Mouse (Mus musculus) limb, embryonic 15.5 days (tissue): ENCODE results near the gene Dnajc14. TPM values are rescaled to one million over a fixed set of nuclear protein-coding genes. Genes with fewer than 3 reads are reported as not detected.

Source experiments
- polyA plus RNA-seq: library from polyadenylated mRNA; unstranded; fragments of >200 nt; fragmentation: Nextera tagmentation; extraction: Ambion mirVana; gene quantifications from 2 replicates; pipeline ENCODE4 v1.2.1, GENCODE M21; 2015

Dnajc14 gene
- polyA plus RNA-seq, 1 experiment from 2014 or later: 64.2 TPM

Other genes starting within 250 kb of the Dnajc14 start
- 194 and 209 TPM in 2 replicates for gene Pa2g4, start 238.1 kb upstream of the Dnajc14 start, polyA plus RNA-seq
- 20.4 and 20.8 TPM in 2 replicates for gene Erbb3, start 214.4 kb upstream of the Dnajc14 start, polyA plus RNA-seq
- gene Rps26, start 177.3 kb upstream of the Dnajc14 start, polyA plus RNA-seq: 584 and 840 TPM in 2 replicates
- gene Ikzf4, start 158.1 kb upstream of the Dnajc14 start, polyA plus RNA-seq: 3.5 and 4.1 TPM in 2 replicates
- gene Suox, start 130.0 kb upstream of the Dnajc14 start, polyA plus RNA-seq: 22.1 and 24.7 TPM in 2 replicates
- 90.6 and 97.4 TPM in 2 replicates for gene Rab5b, start 107.8 kb upstream of the Dnajc14 start, polyA plus RNA-seq
- 6.5 and 9.5 TPM in 2 replicates for gene Pmel, start 99.9 kb upstream of the Dnajc14 start, polyA plus RNA-seq
- gene Cdk2, start 99.0 kb upstream of the Dnajc14 start, polyA plus RNA-seq: 108 and 110 TPM in 2 replicates
- 26.0 and 26.4 TPM in 2 replicates for gene Dgka, start 59.2 kb upstream of the Dnajc14 start, polyA plus RNA-seq
- 33.7 and 34.4 TPM in 2 replicates for gene Pym1, start 56.2 kb upstream of the Dnajc14 start, polyA plus RNA-seq
- gene Mmp19, start 13.2 kb upstream of the Dnajc14 start, polyA plus RNA-seq: 1.7 and 2.5 TPM in 2 replicates
- gene Tmem198b, start 308 bp downstream of the Dnajc14 start, polyA plus RNA-seq: 24.3 and 24.4 TPM in 2 replicates
- 180 and 182 TPM in 2 replicates for gene Sarnp, start 13.3 kb downstream of the Dnajc14 start, polyA plus RNA-seq
- gene Ormdl2, start 17.6 kb downstream of the Dnajc14 start, polyA plus RNA-seq: 64.8 and 66.3 TPM in 2 replicates
- gene Gdf11, start 87.7 kb downstream of the Dnajc14 start, polyA plus RNA-seq: 5.9 and 6.2 TPM in 2 replicates
- gene Cd63, start 96.9 kb downstream of the Dnajc14 start, polyA plus RNA-seq: 1,128 and 1,135 TPM in 2 replicates
- gene Rdh5, start 118.8 kb downstream of the Dnajc14 start, polyA plus RNA-seq: 13.6 and 16.8 TPM in 2 replicates
- gene Bloc1s1, start 120.0 kb downstream of the Dnajc14 start, polyA plus RNA-seq: 225 and 234 TPM in 2 replicates
- 11.8 and 27.8 TPM in 2 replicates for gene Itga7, start 129.8 kb downstream of the Dnajc14 start, polyA plus RNA-seq
- 0.24 and 0.32 TPM in 2 replicates for gene Mettl7b, start 156.9 kb downstream of the Dnajc14 start, polyA plus RNA-seq
- gene Olfr9, start 185.4 kb downstream of the Dnajc14 start, polyA plus RNA-seq: not detected in 2 replicates
- not detected in 2 replicates for gene Olfr763, start 206.7 kb downstream of the Dnajc14 start, polyA plus RNA-seq
- not detected in 2 replicates for gene Olfr764-ps1, start 235.8 kb downstream of the Dnajc14 start, polyA plus RNA-seq
- gene Olfr765, start 245.9 kb downstream of the Dnajc14 start, polyA plus RNA-seq: not detected in 2 replicates